Mouse (Mus musculus) left cerebral cortex, postnatal 10 days (tissue): ENCODE data around the gene Cacna2d1. TPM values are rescaled to one million over a fixed set of nuclear protein-coding genes. Genes with fewer than 3 reads are reported as not detected.

ENCODE experiments used
- DNase-seq, 2 experiments: peaks; one replicate each; pipeline ENCODE4 v3.0.0; 2021 to 2022; ENCODE audit warnings: low spot score in 2 of 2, mixed read lengths in 1 of 2; ENCODE audit errors: extremely low spot score in 1 of 2
- intact Hi-C: fragments of 180-260 bp; cut with DNase I; formaldehyde crosslinking; loops from one replicate; pipeline ENCODE4 v1.15.1; 2025
- total RNA-seq, 2 experiments: library from RNA; stranded (reverse); gene quantifications; 2 replicates each; pipeline ENCODE4 v1.2.3; 2021

Gene Cacna2d1
- total RNA-seq, 2 experiments from 2014 or later = 204 to 207 TPM

DNA sequence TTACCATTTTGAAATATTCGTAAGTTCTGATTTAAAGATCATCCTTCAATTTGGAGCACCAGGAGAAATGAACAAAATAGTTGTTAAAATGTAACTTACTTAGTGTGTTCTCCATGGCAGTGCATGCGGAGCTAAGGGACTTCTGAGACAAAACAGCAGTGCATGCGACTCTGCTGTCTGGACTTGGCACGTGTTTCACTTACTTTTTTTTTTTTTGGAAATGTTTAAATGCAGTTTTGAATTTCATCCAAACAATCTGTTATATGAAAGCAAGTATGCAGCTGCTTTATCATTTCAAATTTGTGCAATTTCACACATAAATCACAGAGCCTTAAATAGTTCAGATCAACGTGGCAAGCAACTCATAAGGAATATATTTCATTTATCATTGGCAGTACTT, 379.8 kb downstream of the Cacna2d1 start:
- no peak for DNase-seq
- intact Hi-C loops = no loop called here

DNA sequence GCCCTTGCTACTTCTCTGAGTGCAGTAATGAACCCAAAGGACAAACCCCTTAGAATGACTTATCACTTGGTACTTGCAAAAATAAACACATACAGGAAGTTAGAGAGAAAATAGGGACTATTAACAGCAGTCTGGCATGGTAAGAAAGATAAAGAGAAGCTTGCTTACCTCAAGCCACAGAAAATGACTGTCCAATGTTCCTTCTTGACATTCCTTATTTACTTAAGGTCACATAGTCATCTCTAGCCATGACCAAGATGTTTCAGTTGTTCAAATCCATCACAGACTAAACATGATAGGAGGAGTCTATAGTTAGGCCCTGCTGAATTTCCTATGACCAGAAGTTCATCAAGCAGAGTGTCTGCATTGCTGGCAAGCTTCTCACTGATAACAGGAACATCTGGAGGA, 381.5 kb downstream of the Cacna2d1 start:
- intact Hi-C loops = no loop called here

GRCm38 (mm10) chr5:16317680-16318242, 383.3 kb downstream of the Cacna2d1 start:
- intact Hi-C loops = no loop called here
- DNase-seq = no peak

More for the DNA sequence above, 381.5 kb downstream of the Cacna2d1 start:
- DNase-seq = no peak

DNA sequence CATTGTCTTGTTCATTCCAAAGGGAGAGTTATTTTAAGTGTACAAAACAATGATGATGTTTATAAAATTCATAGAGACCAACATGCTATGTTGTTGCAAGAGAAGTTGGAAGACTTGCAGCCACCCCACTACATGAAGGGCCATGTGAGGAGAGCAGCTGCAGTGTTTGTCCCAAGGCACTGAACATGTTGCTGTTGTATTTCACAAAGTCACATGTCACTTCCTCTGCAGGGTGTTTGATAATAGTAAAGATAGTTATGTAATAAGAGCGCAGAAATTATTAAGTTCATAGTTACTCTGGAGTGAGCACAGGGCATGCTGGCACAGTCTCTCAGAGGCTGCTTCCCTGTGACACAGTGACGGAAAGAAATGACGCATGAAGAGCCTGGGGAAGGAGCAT, 392.1 kb downstream of the Cacna2d1 start:
- DNase-seq = no peak
- intact Hi-C loops = no loop called here

DNA sequence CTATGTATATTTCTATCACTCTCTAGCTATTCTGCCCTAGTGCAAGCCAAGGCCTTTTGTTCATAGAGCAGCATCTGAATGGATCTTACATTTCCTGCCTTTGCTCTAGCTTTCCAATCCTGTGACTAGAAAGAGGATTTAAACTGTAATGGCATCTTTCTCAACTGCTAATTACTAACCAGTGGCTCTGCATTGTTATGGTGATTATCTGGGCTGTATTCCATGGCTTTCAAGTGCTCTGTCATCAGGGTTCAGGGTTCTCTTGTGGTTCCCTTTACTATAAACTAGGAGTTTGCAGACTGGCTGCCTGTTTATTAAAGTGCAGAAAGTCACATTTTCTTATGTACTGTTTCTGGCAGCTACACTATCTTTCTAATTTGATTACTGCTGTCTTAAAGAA, 410.9 kb downstream of the Cacna2d1 start:
- no peak for DNase-seq
- intact Hi-C loops = no loop called here

DNA sequence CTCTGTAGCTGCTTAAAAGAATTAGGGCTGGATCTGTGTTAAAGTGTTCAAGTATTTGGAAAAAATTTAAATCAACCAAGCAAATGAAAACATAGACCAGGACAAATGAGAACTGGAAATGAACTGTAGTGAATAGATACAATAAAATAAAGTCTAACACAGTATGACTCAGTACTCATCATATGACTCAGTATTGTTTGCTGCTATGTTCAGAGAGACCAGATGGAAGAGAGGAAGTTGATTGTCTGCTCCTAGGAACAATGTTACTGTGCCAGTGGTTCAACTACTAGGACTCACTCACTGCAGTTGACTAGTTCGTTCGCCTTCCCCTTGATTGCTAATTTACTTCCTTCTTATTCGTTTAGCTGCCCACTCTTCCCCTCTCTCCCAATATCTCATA, 421.3 kb downstream of the Cacna2d1 start:
- intact Hi-C loops = no loop called here
- no peak for DNase-seq

DNA sequence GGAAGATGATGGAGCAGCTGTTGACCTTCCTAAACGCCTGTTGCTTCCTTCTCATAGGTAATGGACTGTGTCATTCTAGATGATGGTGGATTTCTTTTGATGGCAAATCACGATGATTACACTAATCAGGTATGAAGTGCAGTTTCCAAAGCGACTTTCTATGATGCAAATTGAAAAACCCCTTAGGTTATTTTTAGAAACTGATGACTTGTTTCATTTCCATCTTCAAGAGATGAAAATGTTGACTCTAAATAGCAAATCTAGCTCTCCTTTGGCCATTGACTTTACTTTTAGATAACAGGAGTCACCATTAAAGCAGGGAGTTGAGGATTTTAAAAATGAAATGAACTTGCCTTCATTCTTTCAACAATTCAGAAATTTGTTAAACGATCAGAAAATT, 423.2 kb downstream of the Cacna2d1 start:
- intact Hi-C loops = no loop called here
- DNase-seq = no peak

- intact Hi-C loops = no loop called here
- DNase-seq = no peak
Measured at GRCm38 (mm10) chr5:16362076-16362475, 427.6 kb downstream of the Cacna2d1 start.

- no peak for DNase-seq
- intact Hi-C loops = no loop called here
Measured at GRCm38 (mm10) chr5:16363171-16363570, 428.7 kb downstream of the Cacna2d1 start.

GRCm38 (mm10) chr5:16370706-16371105, 436.2 kb downstream of the Cacna2d1 start:
- no peak for DNase-seq
- intact Hi-C loops = no loop called here

DNA sequence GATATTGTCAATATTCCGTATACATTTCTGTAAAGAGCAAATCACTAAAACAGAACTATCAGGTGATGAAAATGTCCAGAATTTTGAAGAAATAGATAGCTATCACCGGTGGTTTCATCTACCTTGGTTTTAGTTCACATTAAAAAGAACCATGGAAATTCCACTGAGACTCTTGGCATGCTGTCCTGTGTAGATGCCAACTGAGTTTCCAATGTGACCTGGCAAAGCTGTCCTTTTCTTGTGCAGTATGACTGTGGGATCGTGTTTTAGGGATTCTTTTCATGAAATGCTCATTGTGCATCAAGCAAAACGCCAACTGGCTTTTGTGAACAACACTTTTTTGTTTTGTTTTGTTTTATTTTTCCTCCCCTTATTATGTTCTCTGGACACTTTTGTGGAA, 439.5 kb downstream of the Cacna2d1 start:
- DNase-seq = no peak
- intact Hi-C loops = no loop called here

- no peak for DNase-seq
- intact Hi-C loops = no loop called here
Measured at GRCm38 (mm10) chr5:16376329-16376908, 441.9 kb downstream of the Cacna2d1 start.

DNA sequence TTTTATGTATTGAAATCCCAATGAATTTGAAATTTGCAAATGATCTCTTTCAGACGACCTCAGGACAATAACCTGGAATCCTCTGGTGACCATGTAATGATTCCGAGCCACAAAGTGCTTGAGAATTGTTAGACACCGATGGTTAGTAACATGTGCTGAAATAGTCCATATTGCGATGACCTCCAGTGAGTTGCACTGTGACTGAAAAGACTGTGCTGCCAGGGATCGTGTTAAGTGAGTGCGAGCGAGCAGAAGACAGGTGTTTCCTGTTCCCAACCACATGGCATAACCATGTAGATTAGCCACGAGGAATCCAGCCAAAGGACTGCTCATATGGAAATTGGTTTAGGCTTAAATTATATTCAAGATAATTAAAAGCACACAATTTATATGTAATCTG, 475.5 kb downstream of the Cacna2d1 start:
- DNase-seq = no peak
- intact Hi-C loops = no loop called here

- DNase-seq = no peak
- intact Hi-C loops = no loop called here
Measured at GRCm38 (mm10) chr5:16414693-16415092, 480.2 kb downstream of the Cacna2d1 start.

DNA sequence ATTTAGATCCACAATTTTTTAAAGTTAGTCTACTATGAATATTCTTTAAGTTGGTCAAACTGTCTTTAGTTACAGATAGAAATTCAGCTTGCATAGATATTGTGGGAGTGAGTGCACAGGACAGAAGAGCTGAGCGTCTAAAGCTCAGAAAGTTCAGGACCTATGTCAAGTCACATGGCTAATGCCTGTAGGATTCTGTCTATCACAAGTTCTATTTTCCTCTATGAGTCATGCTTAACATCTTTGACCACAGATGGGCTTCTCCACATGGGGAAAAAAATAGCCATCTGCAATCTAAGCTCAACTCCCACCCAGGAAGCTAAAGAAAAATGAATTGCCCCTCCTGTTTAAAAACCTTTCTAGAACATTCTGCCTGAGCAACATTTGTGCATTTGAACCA, 483.5 kb downstream of the Cacna2d1 start:
- intact Hi-C loops = no loop called here
- peak in 1 of 2 experiments; percentile 4 for DNase-seq

DNA sequence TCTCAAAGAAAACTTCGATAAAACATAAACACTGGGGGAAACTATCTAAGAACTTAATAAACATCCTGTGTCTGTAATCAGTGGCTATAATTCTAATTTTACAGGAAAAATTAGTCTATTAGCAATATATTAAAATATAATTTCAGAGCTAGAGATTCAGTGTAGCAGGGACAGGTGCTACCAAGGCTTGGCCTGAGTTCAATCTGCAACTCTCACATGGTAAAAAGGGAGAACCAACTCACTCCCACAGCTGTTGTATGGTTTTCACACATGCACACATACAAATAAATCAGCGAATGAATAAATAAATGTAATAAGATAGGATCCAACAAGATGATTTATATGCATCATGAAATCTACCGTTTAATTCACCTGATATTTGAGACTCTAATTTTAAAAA, 484.0 kb downstream of the Cacna2d1 start:
- DNase-seq = no peak
- intact Hi-C loops = no loop called here

Other genes with a start within 250 kb of the Cacna2d1 start
- not detected for gene Speer4c, start 220.4 kb upstream of the Cacna2d1 start, total RNA-seq